Mouse (Mus musculus): ENCODE results near the gene Vstm2b. TPM values are rescaled to one million over a fixed set of nuclear protein-coding genes. Genes with fewer than 3 reads are reported as not detected.
A peak's percentile ranks its signal among the peaks of the same experiment; 100 is the strongest.

Gene Vstm2b
- polyA plus RNA-seq (2015; fragmentation: Nextera tagmentation; extraction: Ambion mirVana) = 0.62 and 0.80 TPM in 2 replicates

DNA sequence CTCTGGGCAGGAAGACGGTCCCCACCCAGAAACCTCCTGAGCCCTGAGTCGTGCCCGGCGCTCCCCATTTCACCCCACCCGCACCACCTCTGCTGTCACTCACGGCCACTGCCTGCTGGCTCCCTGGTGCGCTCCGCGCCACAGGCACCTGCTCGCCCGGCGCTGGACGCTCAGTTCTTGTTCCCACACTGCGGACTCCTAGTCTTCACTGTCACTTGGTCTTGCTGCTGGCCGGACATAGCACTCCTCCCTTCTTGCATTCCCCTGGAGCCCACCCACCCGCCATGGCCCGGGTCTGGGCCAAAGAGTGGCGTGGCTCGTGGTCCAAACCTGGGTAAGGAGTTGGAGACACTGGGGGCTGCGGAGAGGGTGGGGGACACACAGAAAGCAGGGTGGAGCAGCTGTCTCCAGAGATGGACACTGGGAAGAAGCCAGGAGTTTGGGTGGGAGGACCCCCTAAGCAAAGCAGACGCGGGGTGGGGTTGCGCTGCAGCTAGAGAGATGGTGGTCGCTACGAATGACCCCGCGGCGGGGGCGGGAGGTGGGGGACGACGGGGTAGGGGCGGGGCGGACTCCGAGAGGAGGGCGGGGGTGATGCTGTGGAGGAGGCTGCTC lies at the start of gene Vstm2b:
TSS of gene Vstm2b (plus strand) at position 233 of the 615 bp plus-strand sequence.
- no peaks in the 10 kb centered on the region; the same call in 1 of the 2 replicates for H3K4me1 ChIP-seq (ENCODE audit: control insufficient read depth, insufficient read depth, low read length)
- ATAC-seq (ENCODE audit: insufficient read depth, low FRiP score) = 0 out of 2 replicates have a peak, but pooled peaks have one; percentile 2
- no peak within 1 kb of the TSS for H3K27ac ChIP-seq (ENCODE audit: low read length)
- peak within 1 kb of the TSS; percentile 91 for H3K4me2 ChIP-seq (ENCODE audit: low read depth, low read length)
- peak within 1 kb of the TSS; percentile 11; the same call in 1 of the 2 replicates for H3K9ac ChIP-seq (ENCODE audit: low read length)
- under 1% methylated on average over 31 of the region's 35 CpGs for WGBS
- H3K4me3 ChIP-seq (replicated peaks; ENCODE audit: low read length) = peak within 1 kb of the TSS; percentile 49
- H3K9me3 ChIP-seq (replicated peaks; ENCODE audit: control insufficient read depth, low read length) = no peaks in the 10 kb centered on the region
- no peaks in the 10 kb centered on the region for H3K36me3 ChIP-seq (ENCODE audit: control insufficient read depth, insufficient read depth, low read length)
- H3K27me3 ChIP-seq (ENCODE audit: control insufficient read depth, insufficient read depth, low read length) = peaks cover 65% of the 10 kb centered on the region

DNA sequence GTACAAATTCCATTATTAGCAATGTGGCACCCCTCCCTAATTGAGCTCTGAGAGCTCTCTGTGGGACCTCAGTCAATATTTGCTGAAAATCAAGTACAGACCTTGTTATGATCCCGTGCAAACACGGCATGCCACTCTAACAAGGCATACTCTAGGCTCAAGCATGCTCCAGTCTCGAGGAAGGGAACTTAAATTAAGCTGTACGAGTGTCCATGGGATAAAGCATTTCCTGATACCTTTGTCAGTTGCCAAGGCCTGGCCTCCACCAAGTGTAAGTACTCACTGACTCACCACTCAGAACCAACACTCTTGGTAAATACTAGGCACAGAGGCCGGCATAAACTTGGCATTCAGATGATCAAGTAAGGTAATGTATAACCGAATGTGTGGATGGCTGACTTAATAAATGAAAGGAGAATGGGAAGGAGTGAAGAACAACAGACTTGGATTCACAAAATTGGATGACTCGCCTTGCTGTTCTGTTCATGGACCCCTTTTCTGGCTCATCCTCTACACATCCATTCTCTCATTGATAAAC lies 42.0 kb upstream of the Vstm2b start:
- H3K9me3 ChIP-seq (replicated peaks; ENCODE audit: control insufficient read depth, low read length) = no peaks in the 10 kb centered on the region
- H3K36me3 ChIP-seq (ENCODE audit: control insufficient read depth, insufficient read depth, low read length) = no peaks in the 10 kb centered on the region
- H3K4me1 ChIP-seq (ENCODE audit: control insufficient read depth, insufficient read depth, low read length) = no peaks in the 10 kb centered on the region
- no peak overlapping the region for H3K4me2 ChIP-seq (ENCODE audit: low read depth, low read length)
- no peak overlapping the region for H3K9ac ChIP-seq (ENCODE audit: low read length)
- H3K27ac ChIP-seq (ENCODE audit: low read length) = no peak overlapping the region
- H3K27me3 ChIP-seq (ENCODE audit: control insufficient read depth, insufficient read depth, low read length) = no peaks in the 10 kb centered on the region
- no peak overlapping the region for H3K4me3 ChIP-seq (replicated peaks; ENCODE audit: low read length)
- ATAC-seq (ENCODE audit: insufficient read depth, low FRiP score) = peak; percentile 93
- WGBS = 55% methylated on average over 7 of the region's 7 CpGs

DNA sequence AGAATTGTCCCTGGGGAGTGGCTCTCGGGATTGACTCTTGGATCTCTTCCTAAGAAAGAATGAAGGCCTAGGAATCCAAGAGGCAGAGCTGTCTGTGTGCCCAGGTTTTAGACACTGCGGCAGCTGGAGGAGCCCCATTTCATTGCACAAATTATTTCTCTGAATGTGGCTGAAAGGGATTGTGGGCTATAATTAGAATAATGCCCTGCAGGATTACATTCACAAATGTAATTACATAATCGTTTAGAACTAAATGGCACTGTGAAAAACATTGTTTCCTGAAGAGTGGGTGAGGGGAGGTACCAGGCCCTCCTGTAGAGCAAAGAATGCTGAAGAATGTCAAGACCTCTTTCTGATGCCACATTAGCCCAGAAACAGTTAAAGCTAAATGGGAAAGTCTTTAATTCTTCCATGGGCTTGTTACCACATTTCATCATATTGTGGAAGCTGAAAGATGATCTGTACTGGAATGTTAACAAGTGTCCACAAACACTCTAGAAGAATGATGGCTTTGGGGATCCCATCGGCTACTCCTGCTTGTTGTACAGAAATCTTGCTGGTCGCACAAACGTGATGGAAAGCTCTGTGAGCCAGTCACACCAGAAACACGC lies 24.6 kb upstream of the Vstm2b start:
- Histone ChIP-seq H3K4me2 (ENCODE audit: low read depth, low read length) (no peak overlapping the region), H3K4me1 (ENCODE audit: control insufficient read depth, insufficient read depth, low read length) (no peaks in the 10 kb centered on the region)

DNA sequence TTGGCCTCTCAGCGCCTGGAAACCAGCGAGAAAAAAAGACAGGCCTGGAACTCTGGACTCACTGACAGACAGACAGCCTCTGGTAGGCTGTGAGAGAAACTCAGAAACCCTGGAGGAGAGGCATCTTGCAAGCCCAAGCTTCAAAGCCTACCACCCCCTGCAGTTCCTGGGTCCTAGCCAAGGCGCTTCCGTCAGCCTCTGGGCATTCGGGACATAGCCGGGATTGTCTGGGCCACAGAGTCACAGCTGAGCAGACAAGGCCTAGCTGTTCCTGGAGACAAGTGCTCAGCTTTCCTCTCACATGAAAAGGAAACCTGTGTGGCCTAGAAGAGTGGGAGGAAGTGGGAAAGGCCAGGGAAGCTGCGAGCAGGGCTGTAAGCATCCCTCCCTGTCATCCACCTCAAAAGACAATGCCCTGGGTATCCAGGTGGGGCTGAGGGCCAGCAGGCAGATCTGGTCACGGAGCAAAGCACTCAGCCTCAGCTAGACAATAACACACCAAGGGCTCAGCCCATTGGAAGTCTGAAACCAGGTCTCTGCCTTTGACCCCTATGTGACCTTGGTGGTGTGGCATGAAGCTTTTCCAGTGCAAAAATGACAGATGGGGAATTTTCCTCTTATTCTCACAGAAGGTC lies 13.2 kb upstream of the Vstm2b start:
- Histone ChIP-seq H3K27ac (ENCODE audit: low read length) (no peak overlapping the region), H3K4me3 (replicated peaks; ENCODE audit: low read length) (no peak overlapping the region), H3K4me1 (ENCODE audit: control insufficient read depth, insufficient read depth, low read length) (no peaks in the 10 kb centered on the region), H3K36me3 (ENCODE audit: control insufficient read depth, insufficient read depth, low read length) (no peaks in the 10 kb centered on the region), H3K27me3 (ENCODE audit: control insufficient read depth, insufficient read depth, low read length) (no peaks in the 10 kb centered on the region), H3K9ac (ENCODE audit: low read length) (no peak overlapping the region), H3K4me2 (ENCODE audit: low read depth, low read length) (no peak overlapping the region), H3K9me3 (replicated peaks; ENCODE audit: control insufficient read depth, low read length) (no peaks in the 10 kb centered on the region)
- 67% methylated on average over 8 of the region's 8 CpGs for WGBS
- ATAC-seq (ENCODE audit: insufficient read depth, low FRiP score) = peak; percentile 17; the same call in 1 of the 2 replicates

More for the DNA sequence above, 24.6 kb upstream of the Vstm2b start:
- H3K27ac ChIP-seq (ENCODE audit: low read length) = no peak overlapping the region
- H3K9me3 ChIP-seq (replicated peaks; ENCODE audit: control insufficient read depth, low read length) = no peaks in the 10 kb centered on the region
- no peaks in the 10 kb centered on the region for H3K27me3 ChIP-seq (ENCODE audit: control insufficient read depth, insufficient read depth, low read length)
- no peak for ATAC-seq (ENCODE audit: insufficient read depth, low FRiP score)
- H3K9ac ChIP-seq (ENCODE audit: low read length) = no peak overlapping the region
- H3K36me3 ChIP-seq (ENCODE audit: control insufficient read depth, insufficient read depth, low read length) = no peaks in the 10 kb centered on the region
- WGBS = 57% methylated on average over 7 of the region's 7 CpGs
- H3K4me3 ChIP-seq (replicated peaks; ENCODE audit: low read length) = no peak overlapping the region

DNA sequence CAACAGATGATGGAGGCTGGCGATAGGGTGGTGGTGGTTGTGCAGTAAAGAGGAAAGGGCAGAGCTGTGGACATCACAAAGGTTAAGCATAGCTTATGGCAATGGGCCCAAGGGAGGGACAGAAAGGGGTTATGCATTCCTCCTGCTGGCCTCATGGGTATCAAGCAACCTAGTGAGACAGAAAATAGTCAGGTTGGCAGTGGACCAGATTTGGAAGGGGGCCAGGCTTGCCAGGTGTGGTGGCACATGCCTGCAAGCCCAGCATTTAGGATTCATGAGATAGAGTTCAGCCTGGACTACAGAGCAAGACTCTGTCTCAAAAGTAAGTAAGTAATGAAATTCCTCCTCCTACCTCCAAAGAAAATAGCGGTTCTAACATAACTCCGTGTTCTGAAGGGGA lies 9.8 kb upstream of the Vstm2b start:
- Histone ChIP-seq H3K27me3 (ENCODE audit: control insufficient read depth, insufficient read depth, low read length) (no peaks in the 10 kb centered on the region), H3K36me3 (ENCODE audit: control insufficient read depth, insufficient read depth, low read length) (no peaks in the 10 kb centered on the region), H3K27ac (ENCODE audit: low read length) (no peak overlapping the region), H3K4me3 (replicated peaks; ENCODE audit: low read length) (no peak overlapping the region), H3K9ac (ENCODE audit: low read length) (no peak overlapping the region), H3K4me1 (ENCODE audit: control insufficient read depth, insufficient read depth, low read length) (no peaks in the 10 kb centered on the region), H3K9me3 (replicated peaks; ENCODE audit: control insufficient read depth, low read length) (no peaks in the 10 kb centered on the region), H3K4me2 (ENCODE audit: low read depth, low read length) (no peak overlapping the region)
- 67% methylated on average over 3 of the region's 3 CpGs for WGBS
- ATAC-seq (ENCODE audit: insufficient read depth, low FRiP score) = no peak

DNA sequence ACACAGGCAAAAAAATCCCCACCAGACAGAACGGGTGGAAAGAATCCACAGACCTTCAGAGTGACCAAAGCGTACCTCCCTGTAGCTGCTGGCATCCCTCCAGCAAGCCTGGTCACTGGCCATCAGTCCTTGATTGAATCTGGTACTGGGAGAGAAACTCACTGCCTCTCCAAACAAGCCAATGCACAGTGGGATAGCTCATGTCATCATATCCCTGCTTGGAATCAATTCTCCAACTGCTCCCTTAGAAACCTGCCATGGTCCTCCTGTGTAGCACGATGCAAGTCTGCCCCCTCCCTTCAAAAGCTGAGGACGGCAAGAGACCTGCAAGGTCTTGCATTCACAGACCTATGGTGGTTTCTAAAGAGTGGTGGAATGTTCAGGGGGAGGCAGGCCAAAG lies 1.2 kb upstream of the Vstm2b start:
- Histone ChIP-seq H3K27me3 (ENCODE audit: control insufficient read depth, insufficient read depth, low read length) (peaks cover 53% of the 10 kb centered on the region), H3K4me2 (ENCODE audit: low read depth, low read length) (no peak overlapping the region), H3K9me3 (replicated peaks; ENCODE audit: control insufficient read depth, low read length) (no peaks in the 10 kb centered on the region), H3K9ac (ENCODE audit: low read length) (no peak overlapping the region), H3K4me3 (replicated peaks; ENCODE audit: low read length) (no peak overlapping the region), H3K27ac (ENCODE audit: low read length) (no peak overlapping the region), H3K4me1 (ENCODE audit: control insufficient read depth, insufficient read depth, low read length) (no peaks in the 10 kb centered on the region; the same call in 1 of the 2 replicates), H3K36me3 (ENCODE audit: control insufficient read depth, insufficient read depth, low read length) (no peaks in the 10 kb centered on the region)
- ATAC-seq (ENCODE audit: insufficient read depth, low FRiP score) = no peak
- 60% methylated on average over 4 of the region's 4 CpGs for WGBS

DNA sequence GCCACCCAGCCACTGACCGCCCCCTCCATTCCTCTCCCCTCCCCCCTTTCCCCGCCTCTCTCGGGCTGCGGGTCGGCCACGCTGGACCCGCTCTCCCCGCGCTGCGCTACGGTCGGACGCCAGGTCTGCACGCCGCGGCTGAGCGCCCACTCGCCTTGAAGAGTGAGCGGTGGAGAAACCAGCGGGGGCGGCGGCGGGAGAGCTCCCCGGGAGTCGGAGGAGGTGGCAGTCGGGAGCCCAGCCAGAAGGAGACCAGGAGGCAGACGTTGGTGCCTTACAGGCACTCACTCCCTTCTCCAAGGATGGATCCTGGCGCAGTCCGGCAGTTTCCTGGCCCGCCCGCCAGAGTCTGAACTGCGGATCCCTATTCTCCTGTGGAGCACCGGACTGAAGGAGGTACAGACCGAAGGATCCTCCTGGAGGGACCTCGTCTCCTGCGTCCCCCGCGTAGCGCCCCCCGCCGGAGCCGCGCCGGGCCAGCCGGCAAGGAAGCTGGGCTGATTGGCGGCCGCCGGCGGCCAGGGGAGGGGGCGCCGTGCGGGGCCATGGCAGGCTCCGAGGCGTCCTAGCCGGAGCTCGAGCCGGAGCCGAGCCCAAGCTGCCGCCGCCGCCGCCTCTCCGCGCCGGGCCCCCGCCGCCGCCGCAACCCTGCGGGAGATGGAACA lies 715 bp downstream of the Vstm2b start:
- peak overlapping the region; percentile 11; the same call in 1 of the 2 replicates for H3K9ac ChIP-seq (ENCODE audit: low read length)
- H3K9me3 ChIP-seq (replicated peaks; ENCODE audit: control insufficient read depth, low read length) = no peaks in the 10 kb centered on the region
- H3K27ac ChIP-seq (ENCODE audit: low read length) = no peak overlapping the region
- ATAC-seq (ENCODE audit: insufficient read depth, low FRiP score) = peak; percentile 15; the same call in 1 of the 2 replicates
- no peaks in the 10 kb centered on the region; the same call in 1 of the 2 replicates for H3K4me1 ChIP-seq (ENCODE audit: control insufficient read depth, insufficient read depth, low read length)
- H3K4me2 ChIP-seq (ENCODE audit: low read depth, low read length) = peak overlapping the region; percentile 91
- WGBS = under 1% methylated on average over 60 of the region's 70 CpGs
- no peaks in the 10 kb centered on the region for H3K36me3 ChIP-seq (ENCODE audit: control insufficient read depth, insufficient read depth, low read length)
- peaks cover 71% of the 10 kb centered on the region for H3K27me3 ChIP-seq (ENCODE audit: control insufficient read depth, insufficient read depth, low read length)
- H3K4me3 ChIP-seq (replicated peaks; ENCODE audit: low read length) = peak overlapping the region; percentile 49

DNA sequence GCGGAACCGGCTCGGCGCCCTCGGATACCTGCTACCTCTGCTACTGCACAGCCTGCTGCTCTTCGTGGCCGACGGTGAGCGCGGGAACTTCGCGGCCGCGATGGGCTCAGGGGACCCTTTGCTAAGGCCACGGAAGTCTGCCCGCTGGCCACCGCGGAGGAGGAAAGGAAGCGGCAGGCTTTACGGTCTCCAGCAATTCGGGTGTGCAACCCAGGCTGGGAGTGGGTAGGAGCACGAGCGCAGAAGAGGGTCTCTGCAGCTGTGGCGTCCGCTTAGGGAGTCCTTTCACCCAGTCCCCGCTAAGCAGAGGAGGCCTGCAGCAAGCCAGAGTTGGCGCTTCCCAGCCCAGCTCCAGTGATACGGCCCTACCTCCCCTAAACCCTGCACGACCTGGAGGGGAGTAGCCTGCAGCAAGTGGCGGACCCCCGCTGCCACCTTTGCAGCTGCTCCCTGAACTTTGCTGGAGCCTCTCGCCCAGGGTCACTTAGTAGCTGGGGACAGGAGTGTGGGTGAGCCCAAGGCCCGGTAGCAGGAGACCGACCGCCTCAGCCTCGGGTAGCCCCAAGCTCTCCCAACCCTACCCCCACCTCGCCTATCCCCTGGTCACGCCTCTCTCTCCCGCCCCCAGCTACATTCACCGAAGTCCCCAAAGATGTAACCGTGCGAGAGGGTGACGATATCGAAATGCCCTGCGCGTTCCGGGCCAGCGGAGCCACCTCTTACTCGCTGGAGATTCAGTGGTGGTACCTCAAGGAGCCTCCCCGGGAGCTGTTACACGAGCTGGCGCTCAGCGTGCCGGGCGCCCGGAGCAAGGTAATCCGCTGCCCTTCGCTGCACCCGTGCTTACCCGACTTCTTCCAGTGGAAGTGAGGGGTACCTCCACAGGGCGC lies 1.5 kb downstream of the Vstm2b start:
- 0 out of 2 replicates have a peak, but pooled peaks have one; percentile 5 for ATAC-seq (ENCODE audit: insufficient read depth, low FRiP score)
- peak overlapping the region; percentile 11; the same call in 1 of the 2 replicates for H3K9ac ChIP-seq (ENCODE audit: low read length)
- no peak overlapping the region for H3K27ac ChIP-seq (ENCODE audit: low read length)
- H3K36me3 ChIP-seq (ENCODE audit: control insufficient read depth, insufficient read depth, low read length) = no peaks in the 10 kb centered on the region
- under 1% methylated on average over 61 of the region's 61 CpGs for WGBS
- H3K4me1 ChIP-seq (ENCODE audit: control insufficient read depth, insufficient read depth, low read length) = no peaks in the 10 kb centered on the region; the same call in 1 of the 2 replicates
- peak overlapping the region; percentile 49 for H3K4me3 ChIP-seq (replicated peaks; ENCODE audit: low read length)
- H3K27me3 ChIP-seq (ENCODE audit: control insufficient read depth, insufficient read depth, low read length) = peaks cover 72% of the 10 kb centered on the region
- H3K4me2 ChIP-seq (ENCODE audit: low read depth, low read length) = peak overlapping the region; percentile 91
- H3K9me3 ChIP-seq (replicated peaks; ENCODE audit: control insufficient read depth, low read length) = no peaks in the 10 kb centered on the region

Measured in stomach, embryonic 16.5 days (tissue).